Mouse (Mus musculus) ES-E14 (cell line): Measurements from ENCODE around the gene Lbx1. TPM values are rescaled to one million over a fixed set of nuclear protein-coding genes. Genes with fewer than 3 reads are reported as not detected.

Experiments used
- DNase-seq: peaks from one replicate; pipeline ENCODE4 v3.0.0-alpha.2; 2013; ENCODE audit warnings: low read depth, low spot score
- H3K27ac ChIP-seq: 2 replicates; pipeline ENCODE4 v1.5.1; 2012; ENCODE audit warnings: low read depth, mild to moderate bottlenecking, low read length, moderate library complexity, mixed read lengths; ENCODE audit not compliant: poor library complexity, insufficient read depth, severe bottlenecking
- H3K36me3 ChIP-seq: 2 replicates; pipeline ENCODE4 v1.6.1; 2012; ENCODE audit warnings: mild to moderate bottlenecking, low read length, moderate library complexity, mixed read lengths; ENCODE audit not compliant: control insufficient read depth, poor library complexity, insufficient read depth, severe bottlenecking
- H3K4me1 ChIP-seq, 2 experiments: fragments of 150-350 bp in 1 of 2; sonication (generic) in 1 of 2; 2 replicates each; pipeline ENCODE4 v1.6.1; 2012; ENCODE audit warnings: low read length in 2 of 2, mild to moderate bottlenecking in 1 of 2, mixed read lengths in 1 of 2; ENCODE audit not compliant: control insufficient read depth in 2 of 2, insufficient read depth in 2 of 2, poor library complexity in 1 of 2
- H3K4me3 ChIP-seq, 2 experiments: fragments of 150-350 bp in 1 of 2; sonication (generic) in 1 of 2; 2 replicates each; pipeline ENCODE4 v1.5.1; 2012; ENCODE audit warnings: low read length in 2 of 2, low read depth in 1 of 2, mild to moderate bottlenecking in 1 of 2, mixed read lengths in 1 of 2; ENCODE audit not compliant: insufficient read depth in 1 of 2, poor library complexity in 1 of 2, severe bottlenecking in 1 of 2
- H3K9ac ChIP-seq: 2 replicates; pipeline ENCODE4 v1.6.1; 2012; ENCODE audit warnings: low read depth, mild to moderate bottlenecking, low read length, mixed read lengths; ENCODE audit not compliant: poor library complexity, insufficient read depth, severe bottlenecking
- H3K9me3 ChIP-seq: fragments of 150-350 bp; sonication (generic); 2 replicates; pipeline ENCODE4 v1.6.1; 2012; ENCODE audit warnings: low read depth, mild to moderate bottlenecking, low read length; ENCODE audit not compliant: control insufficient read depth, insufficient read depth
- CHD2 ChIP-seq: IDR thresholded peaks from 2 replicates; pipeline ENCODE4 v1.6.1; 2014; ENCODE audit warnings: mild to moderate bottlenecking, low read depth, low read length, inconsistent platforms
- HCFC1 ChIP-seq: IDR thresholded peaks from 2 replicates; pipeline ENCODE4 v1.6.1; 2012; ENCODE audit warnings: low read length, inconsistent platforms, borderline replicate concordance; ENCODE audit not compliant: insufficient read depth
- MAFK ChIP-seq: IDR thresholded peaks from 2 replicates; pipeline ENCODE4 v1.6.1; 2014; ENCODE audit warnings: mild to moderate bottlenecking, low read depth, low read length, inconsistent platforms; ENCODE audit not compliant: insufficient read depth
- ZC3H11A ChIP-seq: IDR thresholded peaks from 2 replicates; pipeline ENCODE4 v1.6.1; 2012; ENCODE audit warnings: low read depth, mild to moderate bottlenecking, inconsistent platforms, low read length, borderline replicate concordance
- ZNF384 ChIP-seq: IDR thresholded peaks from 2 replicates; pipeline ENCODE4 v1.6.1; 2012; ENCODE audit warnings: low read depth, low read length, inconsistent platforms
- in situ Hi-C, 2 experiments: fragments of 600-800 bp; cut with MboI; formaldehyde crosslinking; loops; one replicate each; pipeline ENCODE4 v1.15.1; 2025; ENCODE audit warnings: low sequenced_read_pairs in 2 of 2, inconsistent platforms in 1 of 2; ENCODE audit not compliant: unreplicated experiment in 2 of 2
- total RNA-seq: library from RNA; depleted of rRNA; stranded (reverse); fragments of 300-350 nt; gene quantifications from 2 replicates; pipeline ENCODE4 v1.2.3, GENCODE M21; 2012

Lbx1 gene
- total RNA-seq, 1 experiment: 0.22 TPM

GRCm38 (mm10) chr19:45240026-45240425 is 4.4 kb upstream of the Lbx1 start:
- no peaks in the 10 kb centered on the region for H3K9me3 ChIP-seq
- H3K36me3 ChIP-seq: no peaks in the 10 kb centered on the region
- TF ChIP-seq ZC3H11A (no peak), MAFK (no peak), HCFC1 (no peak), ZNF384 (no peak), CHD2 (no peak)
- H3K9ac ChIP-seq: no peak overlapping the region
- DNase-seq: no peak
- no peak overlapping the region for H3K4me3 ChIP-seq
- no peak overlapping the region for H3K27ac ChIP-seq
- peaks cover 0 to 6% of the 10 kb centered on the region in 2 experiments; a peak in 1 of 4 replicates for H3K4me1 ChIP-seq
- in situ Hi-C loops: loop anchor here in 1 of 2 experiments (25.0 kb wide), 1 partner anchor 1628 kb away; the partner anchor contains the start of gene Nkx2-3

- Histone ChIP-seq H3K4me3 (no peak overlapping the region), H3K9ac (no peak overlapping the region), H3K4me1 (peaks cover 0 to 4% of the 10 kb centered on the region in 2 experiments; a peak in 1 of 4 replicates), H3K9me3 (no peaks in the 10 kb centered on the region), H3K36me3 (no peaks in the 10 kb centered on the region), H3K27ac (no peak overlapping the region)
- TF ChIP-seq HCFC1: no peak
- TF ChIP-seq ZC3H11A: no peak
- TF ChIP-seq MAFK: no peak
- no peak for TF ChIP-seq ZNF384
- no peak for TF ChIP-seq CHD2
- in situ Hi-C loops: loop anchor here (5.0 to 25.0 kb wide), 4 partner anchors 494 to 1634 kb away; partner anchors contain the start of gene Nkx2-3 (in 1 of the 2)
- DNase-seq: no peak
Observed at GRCm38 (mm10) chr19:45239191-45239590, 3.6 kb upstream of the Lbx1 start.

DNA sequence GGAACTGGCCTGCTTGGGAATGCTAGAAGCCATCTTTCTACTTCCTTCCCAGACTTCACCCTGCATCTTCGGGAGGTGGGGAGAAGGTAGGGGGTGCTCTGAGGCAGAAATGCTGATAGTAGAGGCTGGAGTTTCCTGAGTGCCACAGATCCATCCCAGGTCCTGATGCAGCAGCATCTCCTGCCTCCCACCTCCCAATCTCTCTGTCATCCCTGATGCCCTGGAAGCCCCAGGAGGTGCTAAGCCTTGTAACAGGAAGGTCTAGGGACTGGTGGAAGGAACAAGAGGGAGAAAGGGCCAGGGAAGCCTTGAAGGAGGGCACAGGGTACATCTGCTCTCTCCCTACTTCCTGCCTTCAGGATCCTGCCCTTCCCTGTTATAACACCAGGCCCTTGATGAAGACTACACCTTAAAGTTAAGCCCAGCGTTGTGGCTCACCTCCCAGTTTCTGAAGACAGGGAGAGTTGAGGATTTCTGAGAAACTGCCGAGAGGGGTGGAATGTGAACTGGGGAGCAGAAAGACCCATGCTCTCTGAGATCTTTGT is 2.1 kb upstream of the Lbx1 start:
- TF ChIP-seq ZNF384 (no peak), ZC3H11A (no peak), MAFK (no peak), HCFC1 (no peak), CHD2 (no peak)
- Histone ChIP-seq H3K27ac (no peak overlapping the region), H3K4me3 (no peak overlapping the region), H3K36me3 (no peaks in the 10 kb centered on the region), H3K9ac (no peak overlapping the region), H3K4me1 (peaks cover 0 to 2% of the 10 kb centered on the region in 2 experiments; a peak in 1 of 4 replicates), H3K9me3 (no peaks in the 10 kb centered on the region)
- in situ Hi-C loops: loop anchor here (5.0 to 25.0 kb wide), 4 partner anchors 493 to 1633 kb away; partner anchors contain the start of gene Nkx2-3 (in 1 of the 2)
- DNase-seq: no peak

DNA sequence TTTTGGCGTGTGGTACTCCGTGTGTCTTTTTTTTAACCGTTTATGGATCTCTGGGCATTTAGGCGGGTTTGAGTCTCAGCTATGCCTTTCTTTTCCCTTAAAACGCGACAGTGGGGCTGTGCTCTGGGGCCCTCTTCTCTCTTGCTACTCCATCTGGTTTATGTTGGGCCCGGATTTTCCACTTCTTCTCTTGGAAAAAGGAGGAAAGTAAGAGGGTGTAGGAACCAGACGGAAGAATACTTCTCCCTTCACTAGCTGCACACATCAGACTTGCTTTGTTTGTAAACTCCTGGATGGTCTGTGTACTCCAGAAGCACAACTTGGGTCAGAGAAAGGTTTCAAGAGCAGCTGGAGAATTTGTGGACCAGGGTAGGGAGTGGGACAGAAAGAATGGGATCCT is 1.5 kb upstream of the Lbx1 start:
- TF ChIP-seq MAFK: no peak
- no peak for TF ChIP-seq CHD2
- no peak for TF ChIP-seq HCFC1
- no peak for TF ChIP-seq ZC3H11A
- no peak for TF ChIP-seq ZNF384
- in situ Hi-C loops: loop anchor here (5.0 to 25.0 kb wide), 4 partner anchors 492 to 1632 kb away; partner anchors contain the start of gene Nkx2-3 (in 1 of the 2)
- Histone ChIP-seq H3K27ac (no peak overlapping the region), H3K36me3 (no peaks in the 10 kb centered on the region), H3K4me3 (no peak overlapping the region), H3K9ac (no peak overlapping the region), H3K4me1 (peaks cover 0 to 2% of the 10 kb centered on the region in 2 experiments; a peak in 1 of 4 replicates), H3K9me3 (no peaks in the 10 kb centered on the region)
- no peak for DNase-seq
